Mouse (Mus musculus) common myeloid progenitor, adult 5-6 weeks (primary cell): Measurements from ENCODE around the gene Tut4. TPM values are rescaled to one million over a fixed set of nuclear protein-coding genes. Genes with fewer than 3 reads are reported as not detected.

ENCODE experiments used
- ATAC-seq: replicated peaks from 2 replicates; pipeline ENCODE4 v1.8.0; 2016; ENCODE audit warnings: low read depth, mild to moderate bottlenecking, moderate TSS enrichment, inconsistent platforms; ENCODE audit not compliant: poor library complexity, severe bottlenecking
- total RNA-seq: library from RNA; stranded (forward); fragments of 200-1000, 187-1606 nt; gene quantifications from 2 replicates; pipeline ENCODE4 v1.2.3, GENCODE M21; 2017

Gene Tut4
- total RNA-seq, 1 experiment from 2014 or later = 73.6 TPM

DNA sequence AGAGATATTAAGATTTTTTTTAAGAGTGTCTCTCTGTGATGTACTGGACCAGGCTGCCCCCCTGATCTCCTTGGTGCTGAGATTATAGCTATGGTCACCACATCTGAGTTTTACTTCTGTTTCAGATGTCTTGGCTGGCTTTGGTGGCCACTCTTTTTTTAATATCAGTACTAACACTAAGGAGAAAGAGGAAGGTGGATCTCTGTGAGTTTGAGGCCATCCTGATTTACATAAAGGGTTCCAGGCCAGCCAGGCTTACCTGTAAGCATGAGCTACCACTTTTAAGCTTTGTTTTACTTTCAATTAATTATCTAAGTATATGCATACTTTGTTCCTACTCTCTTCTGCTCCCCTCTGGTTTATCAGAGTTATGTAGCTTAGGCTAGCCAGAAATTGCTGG lies 23.6 kb downstream of the Tut4 start:
- no peak for ATAC-seq

- no peak for ATAC-seq
Observed at GRCm38 (mm10) chr4:108484230-108484629, 25.0 kb downstream of the Tut4 start.

DNA sequence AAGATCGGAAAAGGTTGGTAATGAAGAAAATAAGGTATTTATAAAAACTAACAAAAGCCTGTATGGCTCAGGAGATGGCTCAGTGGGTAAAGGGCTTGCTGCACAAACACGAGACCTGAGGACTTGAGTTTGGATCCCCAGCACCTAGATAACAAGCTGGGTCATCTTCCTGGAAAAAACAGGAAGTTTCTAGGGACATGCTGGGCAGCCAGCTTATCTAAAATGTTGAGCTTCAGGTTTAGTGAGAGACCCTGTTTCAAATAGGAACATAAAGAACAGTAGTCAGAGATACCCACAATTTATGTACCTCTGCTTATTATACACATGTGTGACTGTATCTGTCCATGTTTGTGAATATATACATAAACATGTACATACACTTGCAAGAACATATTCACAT lies 43.8 kb downstream of the Tut4 start:
- ATAC-seq = no peak

- ATAC-seq = no peak
Observed at GRCm38 (mm10) chr4:108539701-108540100, 80.5 kb downstream of the Tut4 start.

GRCm38 (mm10) chr4:108565026-108565425 lies 105.8 kb downstream of the Tut4 start:
- ATAC-seq = no peak

DNA sequence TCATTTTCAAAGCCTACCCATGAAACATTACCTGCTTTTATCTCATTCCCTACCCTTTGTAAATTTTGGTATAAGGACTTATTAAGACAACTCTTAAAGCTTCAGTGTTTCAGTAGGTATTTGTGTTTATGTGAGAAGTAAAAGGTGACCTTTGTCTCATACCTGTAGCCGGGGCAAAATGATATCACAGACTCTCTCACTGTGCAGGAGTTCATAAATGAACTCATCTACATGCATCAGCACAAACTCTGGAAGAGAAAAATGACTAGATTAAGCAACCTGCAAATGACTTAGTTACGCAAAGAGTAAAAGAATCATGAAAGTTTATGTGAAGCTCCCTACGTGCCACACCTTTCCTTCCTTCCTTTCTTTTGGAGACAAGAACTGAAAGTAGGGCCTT lies 113.4 kb downstream of the Tut4 start:
- ATAC-seq = no peak

- peak; percentile 97 for ATAC-seq
Observed at GRCm38 (mm10) chr4:108578840-108579742, 119.9 kb downstream of the Tut4 start, which contains the start of the genes Prpf38a and Orc1. Gene Prpf38a, minus strand, starts transcription at chr4:108579336. Gene Orc1, plus strand, starts transcription at chr4:108579423.

GRCm38 (mm10) chr4:108579743-108580411 lies 120.7 kb downstream of the Tut4 start:
- ATAC-seq = no peak

DNA sequence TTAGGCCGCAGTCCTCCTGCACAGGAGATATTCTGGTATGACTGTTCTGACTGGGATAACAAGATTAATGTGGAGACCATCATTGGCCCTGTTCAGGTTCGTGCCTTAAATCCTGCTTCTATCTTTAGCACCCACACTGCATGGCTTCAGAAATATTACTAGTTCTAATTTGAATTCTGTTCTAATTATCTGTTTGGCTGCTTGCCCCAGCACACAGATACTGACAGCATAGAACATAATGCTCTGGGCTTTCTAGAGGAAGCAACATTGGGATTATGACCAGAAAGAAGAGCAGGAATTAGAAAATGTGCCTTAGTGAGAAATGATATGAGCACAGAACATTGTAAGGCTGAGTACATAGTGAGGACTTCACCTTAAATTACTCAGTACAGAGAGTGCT lies 134.2 kb downstream of the Tut4 start:
- ATAC-seq = no peak

GRCm38 (mm10) chr4:108595785-108596184 lies 136.6 kb downstream of the Tut4 start:
- ATAC-seq = no peak

DNA sequence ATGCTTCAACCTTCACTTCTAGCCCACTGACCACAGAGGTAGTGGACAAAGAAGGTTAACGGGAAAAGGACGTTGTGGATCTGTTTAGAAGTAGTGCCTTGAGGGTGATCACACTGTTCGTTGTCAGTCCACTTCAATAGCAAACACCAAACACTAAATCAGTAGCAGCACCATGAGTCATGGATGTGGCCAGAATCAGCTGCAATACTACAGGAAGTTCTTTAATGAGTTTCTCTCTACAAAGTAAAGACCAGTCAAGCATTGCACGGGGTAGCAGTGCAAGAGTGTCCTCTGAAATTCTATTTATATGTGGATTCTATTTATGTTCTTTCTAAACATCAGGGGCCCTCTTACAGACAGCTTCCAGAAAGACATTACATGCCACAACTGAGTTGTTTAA lies 139.1 kb downstream of the Tut4 start:
- no peak for ATAC-seq

DNA sequence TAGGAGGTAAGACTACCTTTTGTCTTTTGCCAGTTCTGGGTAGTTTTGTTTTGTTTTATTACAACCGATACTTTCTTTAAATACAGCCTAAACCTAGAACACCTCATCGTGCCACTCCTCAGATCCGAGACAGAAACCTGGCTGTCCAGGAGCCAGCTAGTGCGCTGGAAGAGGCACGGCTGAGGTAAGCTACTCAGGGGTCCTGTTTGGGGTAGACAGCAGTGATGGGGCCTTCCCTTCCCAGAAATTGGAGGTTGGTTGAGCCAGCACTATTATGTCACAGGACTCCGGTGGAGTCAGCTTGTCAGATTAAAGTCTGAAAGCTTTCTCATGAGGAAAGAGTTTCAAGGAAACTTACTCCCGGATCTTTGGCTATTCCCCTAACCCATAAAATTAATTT lies 142.6 kb downstream of the Tut4 start:
- no peak for ATAC-seq

DNA sequence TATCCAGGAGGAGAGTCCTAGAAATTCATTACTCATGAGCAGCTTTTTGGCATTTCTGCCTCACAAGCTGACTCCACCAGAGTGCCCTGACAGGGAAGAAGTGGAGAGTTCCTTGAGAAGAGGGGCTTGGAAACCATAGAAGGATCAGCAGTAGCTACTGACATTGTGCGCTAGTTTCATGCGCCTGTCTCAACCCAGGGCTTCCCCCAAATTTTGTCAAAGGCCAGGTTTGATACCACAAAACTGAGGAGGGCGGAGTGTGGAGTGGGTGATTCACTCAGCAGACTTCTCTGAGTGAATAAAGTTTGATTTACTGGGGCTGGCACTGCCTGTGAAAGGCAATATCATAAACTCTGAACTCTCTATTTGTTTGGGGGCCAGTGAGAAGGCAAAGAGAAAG lies 149.4 kb downstream of the Tut4 start:
- ATAC-seq = no peak

Other genes starting within 250 kb of the Tut4 start
- not detected in 2 replicates for gene Zyg11a, start 241.4 kb upstream of the Tut4 start, total RNA-seq
- 24.9 and 26.6 TPM in 2 replicates for gene Zyg11b, start 158.3 kb upstream of the Tut4 start, total RNA-seq
- 6.2 and 35.8 TPM in 2 replicates for gene Coa7, start 131.3 kb upstream of the Tut4 start, total RNA-seq
- gene Shisal2a, start 76.1 kb upstream of the Tut4 start, total RNA-seq = not detected in 2 replicates
- 0.14 and 1.8 TPM in 2 replicates for gene Gpx7, start 52.5 kb upstream of the Tut4 start, total RNA-seq
- 116 and 120 TPM in 2 replicates for gene Prpf38a, start 119.9 kb downstream of the Tut4 start, total RNA-seq
- gene Orc1, start 120.0 kb downstream of the Tut4 start, total RNA-seq = 13.9 and 16.2 TPM in 2 replicates
- gene Cc2d1b, start 160.5 kb downstream of the Tut4 start, total RNA-seq = 28.3 and 36.1 TPM in 2 replicates